Mouse (Mus musculus): ENCODE measurements around the gene Gm38394.

Gm38394 gene

DNA sequence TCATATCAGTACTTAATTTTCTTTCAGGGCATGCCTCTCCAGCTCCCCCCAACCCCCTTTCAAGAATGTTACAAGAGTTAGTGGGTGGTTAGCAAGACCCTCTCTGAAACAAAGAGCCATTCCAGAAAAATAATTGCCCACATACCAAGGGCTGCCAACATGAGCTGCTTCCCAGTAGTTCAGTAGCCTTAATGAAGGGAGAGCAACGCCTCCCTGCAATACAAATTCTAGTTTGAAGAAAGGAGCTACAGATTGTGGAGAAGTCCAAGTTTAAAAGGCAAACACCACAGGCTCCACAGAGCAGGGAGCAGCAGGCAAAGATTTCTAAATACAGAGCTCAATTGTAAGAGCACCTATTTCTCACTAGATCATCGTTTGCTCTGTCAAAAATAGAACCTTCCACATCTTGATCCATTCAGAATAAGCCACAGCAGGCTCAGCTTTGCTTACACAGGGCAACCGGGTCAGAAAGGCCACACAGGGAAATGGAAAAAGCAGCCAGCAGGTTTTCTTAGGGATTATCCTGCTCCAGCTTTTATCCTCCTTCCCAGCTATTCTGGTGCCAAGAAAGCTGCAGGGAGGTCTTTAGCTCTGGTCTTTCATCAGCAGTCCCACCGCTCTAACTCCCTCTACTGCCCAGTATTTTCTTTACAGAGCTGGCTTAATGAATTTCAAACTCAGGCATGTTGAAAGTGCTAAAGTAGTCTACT, 64.7 kb downstream of the Gm38394 start:
- in situ Hi-C loops (cut with MseI, MboI), result no loop called here

DNA sequence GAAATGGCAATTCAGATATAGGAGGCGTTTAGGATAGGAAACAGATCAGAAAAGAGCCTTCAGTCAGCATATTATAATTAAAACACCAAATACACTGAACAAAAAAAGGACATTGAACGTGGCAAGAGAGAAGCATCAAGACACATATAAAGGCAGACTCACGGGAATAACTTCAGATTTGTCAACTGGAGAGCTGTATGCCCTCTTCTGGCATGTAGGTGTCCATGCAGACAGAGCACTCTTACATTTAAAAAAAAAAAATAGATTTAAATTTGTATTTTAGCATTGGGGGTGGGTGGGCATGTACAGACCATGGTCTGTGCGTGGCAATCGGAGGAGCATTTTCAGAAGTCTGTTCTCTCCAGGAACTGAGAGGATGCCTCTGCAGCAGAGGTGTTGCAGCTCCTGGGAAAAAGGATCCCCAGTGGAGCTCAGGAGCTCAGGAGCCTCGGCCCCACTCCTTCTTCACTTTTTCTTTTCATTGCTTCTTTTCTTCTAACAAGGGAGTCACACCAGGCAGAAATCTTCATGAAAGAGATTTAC, 75.1 kb downstream of the Gm38394 start:
- in situ Hi-C loops (cut with MseI, MboI), result no loop called here

DNA sequence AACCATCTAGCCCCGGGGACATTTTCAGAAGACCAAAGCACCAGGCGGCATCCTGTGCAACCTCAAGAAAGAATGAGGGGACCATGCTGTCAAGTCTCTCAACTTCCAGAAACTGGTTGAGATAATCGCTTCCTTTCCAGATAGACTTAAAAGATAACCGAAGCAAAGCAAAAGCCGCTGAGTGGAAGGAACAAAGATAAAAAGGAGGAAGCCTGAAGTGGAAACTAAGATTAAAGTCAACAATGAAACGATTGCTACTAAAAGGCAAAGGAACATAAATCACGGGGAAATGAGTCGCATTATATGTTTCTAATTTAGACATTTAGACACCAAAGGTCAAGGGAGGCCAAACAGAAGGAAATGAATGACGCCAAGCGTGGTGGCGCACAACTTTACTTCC, 89.8 kb downstream of the Gm38394 start:
- in situ Hi-C loops (cut with MseI, MboI), result no loop called here

All from mouse trophoblast stem cell (cell line).